Mouse (Mus musculus): ENCODE results near the gene 0610040J01Rik.

- TF ChIP-seq POLR2A (IDR thresholded peaks at IDR 0.05; ENCODE audit: control insufficient read depth, low read depth, low read length) (no peak), CTCF (IDR thresholded peaks at IDR 0.05; ENCODE audit: control insufficient read depth, insufficient read depth, insufficient replicate concordance, low read depth, low read length) (no peak)
Measured at GRCm38 (mm10) chr5:63839801-63840416, 27.7 kb downstream of the 0610040J01Rik start.
